Mouse (Mus musculus) embryonic facial prominence, embryonic 11.5 days (tissue): Measurements from ENCODE around the gene Cers5. TPM values are rescaled to one million over a fixed set of nuclear protein-coding genes. Genes with fewer than 3 reads are reported as not detected.

ENCODE experiments used
- ATAC-seq: fragments of 200-750 bp; cut with Nextera tagmentation; replicated peaks from 2 replicates; pipeline ENCODE4 v1.8.0; 2017; ENCODE audit warnings: low read depth; ENCODE audit not compliant: insufficient number of reproducible peaks, low FRiP score, low TSS enrichment
- DNase-seq: peaks from one replicate; pipeline ENCODE4 v3.0.0-alpha.2; 2015; ENCODE audit warnings: low spot score
- H3K27ac ChIP-seq: fragments of 300-500 bp; sonication (generic); replicated peaks from 2 replicates; pipeline ENCODE4 v1.5.1; 2014; ENCODE audit warnings: mild to moderate bottlenecking, low read depth, low read length, control low read depth
- H3K27me3 ChIP-seq: fragments of 300-500 bp; sonication (generic); 2 replicates; pipeline ENCODE4 v1.6.1; 2014; ENCODE audit warnings: mild to moderate bottlenecking, low read length, moderate library complexity, mixed read lengths; ENCODE audit not compliant: control insufficient read depth, insufficient read depth
- H3K36me3 ChIP-seq: fragments of 300-500 bp; sonication (generic); replicated peaks from 2 replicates; pipeline ENCODE4 v1.6.1; 2014; ENCODE audit warnings: low read depth, mild to moderate bottlenecking, low read length, moderate library complexity, mixed read lengths; ENCODE audit not compliant: control insufficient read depth, insufficient read depth
- H3K4me1 ChIP-seq: fragments of 300-500 bp; sonication (generic); 2 replicates; pipeline ENCODE4 v1.6.1; 2014; ENCODE audit warnings: low read length, mixed read lengths; ENCODE audit not compliant: control insufficient read depth, insufficient read depth
- H3K4me2 ChIP-seq: fragments of 300-500 bp; sonication (generic); 2 replicates; pipeline ENCODE4 v1.6.1; 2014; ENCODE audit warnings: low read depth, mild to moderate bottlenecking, control low read depth, low read length, moderate library complexity
- H3K4me3 ChIP-seq: fragments of 300-500 bp; sonication (generic); 2 replicates; pipeline ENCODE4 v1.5.1; 2014; ENCODE audit warnings: low read depth, low read length, control low read depth
- H3K9ac ChIP-seq: fragments of 300-500 bp; sonication (generic); replicated peaks from 2 replicates; pipeline ENCODE4 v1.6.1; 2014; ENCODE audit warnings: mild to moderate bottlenecking, control low read depth, low read length
- H3K9me3 ChIP-seq: fragments of 300-500 bp; sonication (generic); replicated peaks from 2 replicates; pipeline ENCODE4 v1.6.1; 2016; ENCODE audit warnings: mild to moderate bottlenecking, low read length, inconsistent platforms, mixed read lengths; ENCODE audit not compliant: control insufficient read depth
- WGBS: fragments of 180-500 bp; shearing (Covaris S2); extraction: QIAGEN DNeasy Blood & Tissue Kit; methylation state at CpG from one replicate; pipeline ENCODE4 v1.1.7; 2014; 5-methylcytosine and 5-hydroxymethylcytosine counted together
- polyA plus RNA-seq: library from polyadenylated mRNA; unstranded; fragments of >200 nt; fragmentation: Nextera tagmentation; extraction: Ambion mirVana; gene quantifications from 2 replicates; pipeline ENCODE4 v1.2.1, GENCODE M21; 2014

The Cers5 gene
- polyA plus RNA-seq, 1 experiment from 2014 or later, result 64.6 TPM

GRCm38 (mm10) chr15:99708176-99708575 is 64.5 kb downstream of the Cers5 start:
- no peak overlapping the region for H3K4me2 ChIP-seq
- ATAC-seq (no peak), DNase-seq (no peak)
- H3K27ac ChIP-seq, result no peak overlapping the region
- no peak overlapping the region for H3K9ac ChIP-seq
- no peaks in the 10 kb centered on the region; the same call in none of the 2 replicates for H3K4me1 ChIP-seq
- WGBS, result 95% methylated on average over 13 of the region's 13 CpGs
- no peak overlapping the region for H3K4me3 ChIP-seq
- H3K27me3 ChIP-seq, result no peaks in the 10 kb centered on the region
- H3K9me3 ChIP-seq, result no peaks in the 10 kb centered on the region
- peaks cover 36% of the 10 kb centered on the region for H3K36me3 ChIP-seq

GRCm38 (mm10) chr15:99705440-99706048 is 67.1 kb downstream of the Cers5 start, which contains the start of gene Gm17349:
Gm17349 (minus strand) TSS chr15:99705490.
- DNase-seq (peak; percentile 74), ATAC-seq (no peak)
- H3K4me3 ChIP-seq, result no peak within 1 kb of the TSS
- H3K4me1 ChIP-seq, result no peaks in the 10 kb centered on the region; the same call in none of the 2 replicates
- peak within 1 kb of the TSS; percentile 34 for H3K9ac ChIP-seq
- peak within 1 kb of the TSS; percentile 20; the same call in 1 of the 2 replicates for H3K27ac ChIP-seq
- peaks cover 24% of the 10 kb centered on the region for H3K36me3 ChIP-seq
- H3K9me3 ChIP-seq, result no peaks in the 10 kb centered on the region
- 68% methylated on average over 11 of the region's 11 CpGs for WGBS
- no peaks in the 10 kb centered on the region for H3K27me3 ChIP-seq
- peak within 1 kb of the TSS; percentile 29 for H3K4me2 ChIP-seq

GRCm38 (mm10) chr15:99704881-99705280 is 67.8 kb downstream of the Cers5 start:
- no peak overlapping the region for H3K27ac ChIP-seq
- no peak overlapping the region for H3K4me3 ChIP-seq
- H3K27me3 ChIP-seq, result no peaks in the 10 kb centered on the region
- 43% methylated on average over 7 of the region's 7 CpGs for WGBS
- H3K4me1 ChIP-seq, result no peaks in the 10 kb centered on the region; the same call in none of the 2 replicates
- no peak overlapping the region for H3K9ac ChIP-seq
- no peaks in the 10 kb centered on the region for H3K9me3 ChIP-seq
- peaks cover 21% of the 10 kb centered on the region for H3K36me3 ChIP-seq
- DNase-seq (no peak), ATAC-seq (no peak)
- H3K4me2 ChIP-seq, result peak overlapping the region; percentile 23; the same call in 1 of the 2 replicates

- Histone ChIP-seq H3K36me3 (peaks cover 21% of the 10 kb centered on the region), H3K9me3 (no peaks in the 10 kb centered on the region), H3K4me1 (no peaks in the 10 kb centered on the region; the same call in none of the 2 replicates), H3K4me2 (peak overlapping the region; percentile 29), H3K27ac (peak overlapping the region; percentile 20; the same call in 1 of the 2 replicates), H3K4me3 (0 out of 2 replicates have a peak overlapping the region, but pooled peaks have one; percentile 8), H3K27me3 (no peaks in the 10 kb centered on the region), H3K9ac (peak overlapping the region; percentile 34)
- ATAC-seq, result no peak
- no peak for DNase-seq
- WGBS, result 25% methylated on average over 23 of the region's 23 CpGs
Observed at GRCm38 (mm10) chr15:99704041-99704681, 68.5 kb downstream of the Cers5 start.

GRCm38 (mm10) chr15:99703676-99704040 is 69.0 kb downstream of the Cers5 start:
- ATAC-seq (no peak), DNase-seq (no peak)
- H3K4me1 ChIP-seq, result no peaks in the 10 kb centered on the region; the same call in none of the 2 replicates
- H3K27ac ChIP-seq, result no peak overlapping the region
- no peaks in the 10 kb centered on the region for H3K9me3 ChIP-seq
- peak overlapping the region; percentile 29 for H3K4me2 ChIP-seq
- H3K9ac ChIP-seq, result peak overlapping the region; percentile 34
- 62% methylated on average over 5 of the region's 5 CpGs for WGBS
- no peaks in the 10 kb centered on the region for H3K27me3 ChIP-seq
- 0 out of 2 replicates have a peak overlapping the region, but pooled peaks have one; percentile 8 for H3K4me3 ChIP-seq
- peaks cover 21% of the 10 kb centered on the region for H3K36me3 ChIP-seq

GRCm38 (mm10) chr15:99703104-99703503 is 69.6 kb downstream of the Cers5 start:
- peaks cover 17% of the 10 kb centered on the region for H3K36me3 ChIP-seq
- H3K4me3 ChIP-seq, result peak overlapping the region; percentile 80
- peak overlapping the region; percentile 98 for H3K9ac ChIP-seq
- DNase-seq (no peak), ATAC-seq (0 out of 2 replicates have a peak, but pooled peaks have one; percentile 20)
- no peaks in the 10 kb centered on the region for H3K9me3 ChIP-seq
- no peak overlapping the region for H3K27ac ChIP-seq
- 58% methylated on average over 9 of the region's 9 CpGs for WGBS
- H3K27me3 ChIP-seq, result no peaks in the 10 kb centered on the region
- peak overlapping the region; percentile 65 for H3K4me2 ChIP-seq
- H3K4me1 ChIP-seq, result no peaks in the 10 kb centered on the region; the same call in none of the 2 replicates

- H3K9me3 ChIP-seq, result no peaks in the 10 kb centered on the region
- H3K27ac ChIP-seq, result peak within 1 kb of the TSS; percentile 95
- DNase-seq (peak; percentile 96), ATAC-seq (peak; percentile 95)
- H3K4me3 ChIP-seq, result peak within 1 kb of the TSS; percentile 80
- H3K36me3 ChIP-seq, result peaks cover 14% of the 10 kb centered on the region
- WGBS, result under 1% methylated on average over 71 of the region's 71 CpGs
- peak within 1 kb of the TSS; percentile 65 for H3K4me2 ChIP-seq
- peak within 1 kb of the TSS; percentile 98 for H3K9ac ChIP-seq
- no peaks in the 10 kb centered on the region for H3K27me3 ChIP-seq
- H3K4me1 ChIP-seq, result no peaks in the 10 kb centered on the region; the same call in none of the 2 replicates
Observed at GRCm38 (mm10) chr15:99701999-99702900, 70.4 kb downstream of the Cers5 start, which contains the start of gene Smarcd1. Smarcd1 (plus strand) TSS chr15:99702129.
